Mouse (Mus musculus) embryonic fibroblast, embryonic 13.5 days (primary cell): ENCODE measurements at regions not wholly inside any gene's neighbourhood (a gene's known extent, or its start where the extent isn't known, plus 50 kb on each side); places are given as distances from the start of the nearest gene placed in this dataset.

Experiments
- CTCF ChIP-seq: IDR thresholded peaks from 2 replicates; pipeline ENCODE4 v1.5.1; 2011; ENCODE audit warnings: mild to moderate bottlenecking, control low read depth, low read length, moderate library complexity, borderline replicate concordance; ENCODE audit not compliant: insufficient read depth
- POLR2A ChIP-seq: IDR thresholded peaks from 2 replicates; pipeline ENCODE4 v1.6.1; 2011; ENCODE audit warnings: low read depth, mild to moderate bottlenecking, control low read depth, low read length, moderate library complexity

DNA sequence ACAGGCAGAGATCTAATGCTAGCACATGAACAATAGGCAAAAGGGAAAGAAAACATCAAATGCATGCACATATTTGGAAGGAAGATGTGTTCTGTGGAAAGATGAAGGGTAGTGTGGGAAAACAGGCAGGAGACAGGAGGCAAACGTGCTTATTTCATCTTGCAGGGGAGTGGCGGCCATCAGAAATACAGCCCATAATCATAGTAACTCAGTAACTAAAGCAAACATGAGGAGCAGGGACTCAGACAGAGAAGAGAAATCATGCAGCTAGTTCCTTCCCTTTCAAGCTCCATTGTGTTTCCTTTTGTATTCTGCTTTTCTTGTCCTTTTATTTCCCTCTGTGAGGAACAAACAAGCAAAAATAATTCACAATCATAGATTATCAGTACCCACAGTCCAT lies 557.6 kb upstream of the Ptbp2 start:
- TF ChIP-seq CTCF (no peak), POLR2A (no peak)
